Mouse (Mus musculus): ENCODE results near the gene Pcna. TPM values are rescaled to one million over a fixed set of nuclear protein-coding genes. Genes with fewer than 3 reads are reported as not detected.

Gene Pcna
- total and polyA plus RNA-seq, 3 experiments, result 308 to 541 (median 427) TPM

DNA sequence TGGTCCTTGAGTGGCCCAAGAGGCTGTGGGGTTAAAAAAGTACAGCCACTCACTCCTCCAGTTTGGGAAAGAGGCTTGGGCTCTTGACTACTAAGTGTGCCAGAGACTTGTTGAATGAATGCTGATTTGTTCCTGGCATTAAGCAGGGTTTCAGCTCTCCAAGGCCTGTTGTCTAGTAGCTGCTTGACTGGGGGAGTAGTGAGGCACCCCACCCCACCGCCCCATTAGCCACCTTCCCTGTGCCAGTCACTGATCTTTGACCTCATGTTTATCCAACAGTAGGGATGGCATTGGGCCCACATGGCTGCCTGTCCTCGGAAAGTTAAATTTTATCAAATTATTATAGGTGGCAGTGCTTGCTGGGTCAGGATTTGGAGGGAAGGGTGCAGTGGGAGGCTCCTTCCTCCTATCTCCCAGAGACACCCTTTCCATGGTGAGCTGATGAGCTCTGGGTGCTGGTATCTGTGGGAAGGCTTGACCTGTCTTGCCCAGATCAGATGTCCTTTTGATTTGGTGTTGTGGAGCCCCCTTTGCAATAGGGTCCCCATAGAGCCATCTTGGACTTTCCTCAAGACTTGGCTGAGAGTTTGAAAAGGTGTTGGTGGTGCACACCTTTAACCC, 17.3 kb upstream of the Pcna start:
- Histone ChIP-seq H3K9me3 (replicated peaks; ENCODE audit: insufficient read depth, low read length) (no peaks in the 10 kb centered on the region), H3K27ac (ENCODE audit: control insufficient read depth, low read depth, low read length) (no peak overlapping the region), H3K4me1 (ENCODE audit: control insufficient read depth in 1 of 2, insufficient read depth in 2 of 2, low read length in 2 of 2) (peaks cover 0 to 7% of the 10 kb centered on the region in 2 experiments; a peak in 2 of 4 replicates), H3K27me3 (ENCODE audit: control insufficient read depth in 1 of 2, insufficient read depth in 2 of 2, low read length in 2 of 2) (no peaks in the 10 kb centered on the region), H3K36me3 (ENCODE audit: control insufficient read depth in 1 of 2, insufficient read depth in 2 of 2, low read length in 2 of 2) (peaks cover 0 to 7% of the 10 kb centered on the region in 2 experiments; a peak in 2 of 4 replicates), H3K9ac (ENCODE audit: control insufficient read depth, low read depth, low read length, poor library complexity, severe bottlenecking) (no peak overlapping the region), H3K4me3 (ENCODE audit: control insufficient read depth in 1 of 2, insufficient read depth in 1 of 2, low read depth in 2 of 2, low read length in 2 of 2) (no peak overlapping the region), H3K79me2 (ENCODE audit: control insufficient read depth, insufficient read depth, low read length, poor library complexity) (peaks cover 32% of the 10 kb centered on the region)
- no peak for TF ChIP-seq RCOR1 (IDR thresholded peaks at IDR 0.05; ENCODE audit: low read depth, low read length)
- no peak for DNase-seq (ENCODE audit: low read depth, low spot score)

DNA sequence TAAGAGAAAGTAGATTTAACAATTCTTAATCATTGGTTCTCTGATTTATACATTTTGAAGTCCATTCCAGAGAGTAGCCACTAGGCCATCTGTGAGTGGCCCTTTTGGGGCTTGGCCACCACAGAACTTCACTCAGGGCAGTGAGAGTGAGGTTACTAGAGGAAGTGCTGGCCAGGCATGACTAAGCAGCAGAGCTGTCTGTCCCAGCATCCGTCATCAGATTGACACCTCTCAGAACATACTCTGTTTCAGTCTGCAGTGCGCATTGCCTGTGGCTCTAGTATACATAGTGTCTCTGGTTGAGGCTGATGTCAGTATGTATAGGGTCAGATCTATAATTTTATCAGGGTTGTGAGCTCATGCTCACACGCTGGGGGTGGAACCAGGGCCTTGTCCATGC, 16.1 kb upstream of the Pcna start:
- peak; percentile 63 for DNase-seq (ENCODE audit: low read depth, low spot score)
- peaks cover 32% of the 10 kb centered on the region for H3K79me2 ChIP-seq (ENCODE audit: control insufficient read depth, insufficient read depth, low read length, poor library complexity)
- peaks cover 0 to 14% of the 10 kb centered on the region in 2 experiments; a peak in 2 of 4 replicates for H3K36me3 ChIP-seq (ENCODE audit: control insufficient read depth in 1 of 2, insufficient read depth in 2 of 2, low read length in 2 of 2)
- no peak overlapping the region for H3K4me3 ChIP-seq (ENCODE audit: control insufficient read depth in 1 of 2, insufficient read depth in 1 of 2, low read depth in 2 of 2, low read length in 2 of 2)
- H3K4me1 ChIP-seq (ENCODE audit: control insufficient read depth in 1 of 2, insufficient read depth in 2 of 2, low read length in 2 of 2), result peaks cover 3 to 15% of the 10 kb centered on the region in 2 experiments; a peak in 3 of 4 replicates
- no peak for TF ChIP-seq ELF1 (IDR thresholded peaks at IDR 0.05; ENCODE audit: low read depth, low read length)
- no peak for TF ChIP-seq CHD1 (IDR thresholded peaks at IDR 0.05; ENCODE audit: low read depth, low read length)
- no peak for TF ChIP-seq ZKSCAN1 (IDR thresholded peaks at IDR 0.05; ENCODE audit: low read depth, low read length)
- no peak for TF ChIP-seq MYB (IDR thresholded peaks at IDR 0.05; ENCODE audit: low read depth, low read length)
- TF ChIP-seq NELFE (IDR thresholded peaks at IDR 0.05; ENCODE audit: low read depth, low read length), result no peak
- no peak for TF ChIP-seq ZC3H11A (IDR thresholded peaks at IDR 0.05; ENCODE audit: low read depth, low read length)
- no peak for TF ChIP-seq RCOR1 (IDR thresholded peaks at IDR 0.05; ENCODE audit: low read depth, low read length)
- no peaks in the 10 kb centered on the region for H3K9me3 ChIP-seq (replicated peaks; ENCODE audit: insufficient read depth, low read length)
- no peaks in the 10 kb centered on the region for H3K27me3 ChIP-seq (ENCODE audit: control insufficient read depth in 1 of 2, insufficient read depth in 2 of 2, low read length in 2 of 2)
- no peak overlapping the region for H3K9ac ChIP-seq (ENCODE audit: control insufficient read depth, low read depth, low read length, poor library complexity, severe bottlenecking)
- H3K27ac ChIP-seq (ENCODE audit: control insufficient read depth, low read depth, low read length), result no peak overlapping the region

GRCm38 (mm10) chr2:132266086-132266485, 13.0 kb upstream of the Pcna start:
- TF ChIP-seq USF1 (IDR thresholded peaks at IDR 0.05; ENCODE audit: low read depth, low read length), result no peak
- TF ChIP-seq POLR2A (IDR thresholded peaks at IDR 0.05; ENCODE audit: control insufficient read depth in 1 of 2, insufficient read depth in 1 of 2, low read depth in 1 of 2, low read length in 2 of 2, poor library complexity in 1 of 2), result no peak
- TF ChIP-seq HCFC1 (IDR thresholded peaks at IDR 0.05; ENCODE audit: low read depth, low read length), result no peak
- TF ChIP-seq MYB (IDR thresholded peaks at IDR 0.05; ENCODE audit: low read depth, low read length), result no peak
- no peak for TF ChIP-seq TAL1 (IDR thresholded peaks at IDR 0.05; ENCODE audit: low read length)
- no peak for TF ChIP-seq GABPA (IDR thresholded peaks at IDR 0.05; ENCODE audit: low read depth, low read length)
- no peak for TF ChIP-seq RAD21 (IDR thresholded peaks at IDR 0.05; ENCODE audit: low read depth, low read length)
- TF ChIP-seq MEF2A (IDR thresholded peaks at IDR 0.05; ENCODE audit: extremely low read depth, insufficient replicate concordance, low read depth, low read length, poor library complexity, severe bottlenecking), result no peak
- no peak for TF ChIP-seq ZMIZ1 (IDR thresholded peaks at IDR 0.05; ENCODE audit: low read depth, low read length)
- TF ChIP-seq ZC3H11A (IDR thresholded peaks at IDR 0.05; ENCODE audit: low read depth, low read length), result no peak
- TF ChIP-seq JUND (IDR thresholded peaks at IDR 0.05; ENCODE audit: low read depth, low read length), result no peak
- peak in 1 of 2 experiments; percentile 56; a peak in 2 of 4 replicates for TF ChIP-seq EP300 (IDR thresholded peaks at IDR 0.05; ENCODE audit: low read depth in 1 of 2, low read length in 2 of 2)
- peak; percentile 50; the same call in 1 of the 2 replicates for TF ChIP-seq MYC (IDR thresholded peaks at IDR 0.05; ENCODE audit: low read depth, low read length)
- TF ChIP-seq SMC3 (IDR thresholded peaks at IDR 0.05; ENCODE audit: low read depth, low read length), result 0 out of 2 replicates have a peak, but pooled peaks have one; percentile 7
- peak; percentile 51 for TF ChIP-seq MAX (IDR thresholded peaks at IDR 0.05; ENCODE audit: low read length)
- no peak for TF ChIP-seq CHD2 (IDR thresholded peaks at IDR 0.05; ENCODE audit: low read length)
- TF ChIP-seq MXI1 (IDR thresholded peaks at IDR 0.05; ENCODE audit: low read depth, low read length), result peak; percentile 84
- TF ChIP-seq NELFE (IDR thresholded peaks at IDR 0.05; ENCODE audit: low read depth, low read length), result no peak
- peak; percentile 53; the same call in 1 of the 2 replicates for TF ChIP-seq TBP (IDR thresholded peaks at IDR 0.05; ENCODE audit: low read depth, low read length)
- no peak for TF ChIP-seq ZKSCAN1 (IDR thresholded peaks at IDR 0.05; ENCODE audit: low read depth, low read length)
- TF ChIP-seq SIN3A (IDR thresholded peaks at IDR 0.05; ENCODE audit: low read length), result peak; percentile 71; the same call in 1 of the 2 replicates
- TF ChIP-seq ZNF384 (IDR thresholded peaks at IDR 0.05; ENCODE audit: low read depth, low read length), result no peak
- no peak overlapping the region for H3K27ac ChIP-seq (ENCODE audit: control insufficient read depth, low read depth, low read length)
- no peak overlapping the region for H3K9ac ChIP-seq (ENCODE audit: control insufficient read depth, low read depth, low read length, poor library complexity, severe bottlenecking)
- peaks cover 3 to 15% of the 10 kb centered on the region in 2 experiments; a peak in 3 of 4 replicates for H3K4me1 ChIP-seq (ENCODE audit: control insufficient read depth in 1 of 2, insufficient read depth in 2 of 2, low read length in 2 of 2)
- H3K9me3 ChIP-seq (replicated peaks; ENCODE audit: insufficient read depth, low read length), result no peaks in the 10 kb centered on the region
- H3K79me2 ChIP-seq (ENCODE audit: control insufficient read depth, insufficient read depth, low read length, poor library complexity), result peaks cover 27% of the 10 kb centered on the region
- H3K36me3 ChIP-seq (ENCODE audit: control insufficient read depth in 1 of 2, insufficient read depth in 2 of 2, low read length in 2 of 2), result peaks cover 0 to 19% of the 10 kb centered on the region in 2 experiments; a peak in 2 of 4 replicates
- no peak overlapping the region for H3K4me3 ChIP-seq (ENCODE audit: control insufficient read depth in 1 of 2, insufficient read depth in 1 of 2, low read depth in 2 of 2, low read length in 2 of 2)
- H3K27me3 ChIP-seq (ENCODE audit: control insufficient read depth in 1 of 2, insufficient read depth in 2 of 2, low read length in 2 of 2), result no peaks in the 10 kb centered on the region
- DNase-seq (ENCODE audit: low read depth, low spot score), result peak; percentile 79
